Mouse (Mus musculus) kidney, embryonic 14.5 days (tissue): ENCODE measurements at regions not wholly inside any gene's neighbourhood (a gene's known extent, or its start where the extent isn't known, plus 50 kb on each side); places are given as distances from the start of the nearest gene placed in this dataset.

ENCODE experiments used
- ATAC-seq: fragments of 200-750 bp; cut with Nextera tagmentation; 2 replicates; pipeline ENCODE4 v1.8.0; 2017; ENCODE audit warnings: moderate number of reproducible peaks, mild to moderate bottlenecking, moderate TSS enrichment, moderate library complexity; ENCODE audit not compliant: low FRiP score, low TSS enrichment
- H3K27ac ChIP-seq: fragments of 300-500 bp; sonication (generic); 2 replicates; pipeline ENCODE4 v1.5.1; 2014; ENCODE audit warnings: low read depth, mild to moderate bottlenecking, low read length, moderate library complexity, mixed read lengths
- H3K27me3 ChIP-seq: fragments of 300-500 bp; sonication (generic); 2 replicates; pipeline ENCODE4 v1.6.1; 2014; ENCODE audit warnings: mild to moderate bottlenecking, low read length; ENCODE audit not compliant: control insufficient read depth, insufficient read depth
- H3K36me3 ChIP-seq: fragments of 300-500 bp; sonication (generic); 2 replicates; pipeline ENCODE4 v1.6.1; 2014; ENCODE audit warnings: low read length, mixed read lengths; ENCODE audit not compliant: control insufficient read depth, insufficient read depth
- H3K4me1 ChIP-seq: fragments of 300-500 bp; sonication (generic); 2 replicates; pipeline ENCODE4 v1.6.1; 2014; ENCODE audit warnings: low read length, mixed read lengths; ENCODE audit not compliant: control insufficient read depth, insufficient read depth
- H3K4me2 ChIP-seq: fragments of 300-500 bp; sonication (generic); replicated peaks from 2 replicates; pipeline ENCODE4 v1.6.1; 2014; ENCODE audit warnings: low read depth, mild to moderate bottlenecking, low read length
- H3K4me3 ChIP-seq: fragments of 300-500 bp; sonication (generic); 2 replicates; pipeline ENCODE4 v1.5.1; 2014; ENCODE audit warnings: mild to moderate bottlenecking, low read length
- H3K9ac ChIP-seq: fragments of 300-500 bp; sonication (generic); 2 replicates; pipeline ENCODE4 v1.6.1; 2014; ENCODE audit warnings: low read depth, mild to moderate bottlenecking, low read length, moderate library complexity
- H3K9me3 ChIP-seq: fragments of 300-500 bp; sonication (generic); 2 replicates; pipeline ENCODE4 v1.6.1; 2016; ENCODE audit warnings: low read length; ENCODE audit not compliant: control insufficient read depth
- WGBS: fragments of 180-500 bp; shearing (Covaris S2); extraction: QIAGEN DNeasy Blood & Tissue Kit; methylation state at CpG from one replicate; pipeline ENCODE4 v1.1.7; 2014; 5-methylcytosine and 5-hydroxymethylcytosine counted together

DNA sequence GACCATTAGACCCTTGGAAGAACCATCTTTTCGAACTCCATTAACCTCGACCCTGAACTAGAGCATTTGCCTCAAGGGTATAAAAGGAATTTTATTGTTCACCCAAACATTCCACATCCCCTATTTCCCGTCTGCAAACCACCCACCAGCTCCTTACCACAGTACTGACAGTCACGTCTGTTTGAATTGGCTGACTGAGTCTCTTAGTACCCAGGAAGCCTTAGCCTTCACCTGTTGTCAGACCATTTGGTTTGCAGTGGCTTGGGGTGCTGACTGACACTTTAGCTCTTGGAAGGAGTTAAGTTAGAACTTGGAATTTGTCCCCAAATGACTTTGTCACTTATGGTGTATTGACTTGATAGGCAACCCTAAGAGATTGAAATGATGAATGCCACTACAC, 209.3 kb upstream of the Daam1 start:
- Histone ChIP-seq H3K9ac (no peak overlapping the region), H3K4me2 (no peak overlapping the region), H3K4me1 (peaks cover 14% of the 10 kb centered on the region; the same call in 1 of the 2 replicates), H3K27ac (no peak overlapping the region), H3K36me3 (no peaks in the 10 kb centered on the region), H3K4me3 (no peak overlapping the region), H3K27me3 (no peaks in the 10 kb centered on the region), H3K9me3 (no peaks in the 10 kb centered on the region)
- no peak for ATAC-seq
- WGBS, result 34% methylated on average over 4 of the region's 4 CpGs

DNA sequence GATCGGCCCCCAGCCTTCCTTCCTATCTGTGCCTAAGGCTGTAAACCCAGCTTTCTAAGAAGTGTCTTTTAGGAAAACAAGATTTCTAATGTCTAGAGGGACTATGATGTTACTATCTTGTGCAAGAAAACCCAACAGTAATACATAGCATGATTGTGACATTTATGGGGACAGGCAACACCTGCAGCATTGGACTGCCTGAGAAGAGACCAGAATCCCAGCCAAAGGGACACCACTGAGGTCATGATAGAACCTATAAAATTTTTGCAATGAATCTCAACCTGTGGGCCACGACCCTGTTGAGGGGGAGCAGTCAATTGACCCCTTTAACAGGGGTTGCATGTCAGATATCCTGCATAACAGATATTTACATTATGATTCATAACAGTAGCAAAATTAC, 208.1 kb upstream of the Daam1 start:
- no peak; the same call in 1 of the 2 replicates for ATAC-seq
- peak overlapping the region; percentile 8; the same call in 1 of the 2 replicates for H3K27ac ChIP-seq
- no peaks in the 10 kb centered on the region for H3K9me3 ChIP-seq
- H3K36me3 ChIP-seq, result no peaks in the 10 kb centered on the region
- H3K4me3 ChIP-seq, result no peak overlapping the region
- H3K4me2 ChIP-seq, result no peak overlapping the region
- H3K27me3 ChIP-seq, result no peaks in the 10 kb centered on the region
- peaks cover 22% of the 10 kb centered on the region for H3K4me1 ChIP-seq
- 58% methylated on average over 2 of the region's 2 CpGs for WGBS
- no peak overlapping the region for H3K9ac ChIP-seq

DNA sequence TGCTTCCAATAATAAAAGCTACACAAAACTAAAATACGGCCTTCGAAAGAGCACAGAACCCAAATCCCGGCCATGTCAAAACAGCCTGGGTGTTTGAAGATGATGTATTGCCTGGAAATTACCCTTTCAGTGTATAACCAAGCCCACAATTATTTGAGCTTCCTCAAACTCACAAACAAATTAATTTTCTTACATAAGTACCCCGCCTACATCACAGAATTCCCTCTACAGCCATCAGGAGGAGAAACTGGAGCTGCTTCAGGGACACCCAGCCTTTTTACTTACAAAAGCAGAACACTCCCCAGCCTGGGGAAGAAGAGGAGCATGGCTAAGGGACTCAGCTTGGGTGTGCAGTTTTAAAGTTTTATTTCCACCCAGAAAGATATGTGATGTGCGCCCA, 207.6 kb upstream of the Daam1 start:
- Histone ChIP-seq H3K27me3 (no peaks in the 10 kb centered on the region), H3K4me1 (peaks cover 26% of the 10 kb centered on the region), H3K4me3 (no peak overlapping the region), H3K4me2 (no peak overlapping the region), H3K36me3 (no peaks in the 10 kb centered on the region), H3K9ac (no peak overlapping the region), H3K9me3 (no peaks in the 10 kb centered on the region), H3K27ac (peak overlapping the region; percentile 18; the same call in 1 of the 2 replicates)
- ATAC-seq, result no peak
- 61% methylated on average over 5 of the region's 5 CpGs for WGBS

DNA sequence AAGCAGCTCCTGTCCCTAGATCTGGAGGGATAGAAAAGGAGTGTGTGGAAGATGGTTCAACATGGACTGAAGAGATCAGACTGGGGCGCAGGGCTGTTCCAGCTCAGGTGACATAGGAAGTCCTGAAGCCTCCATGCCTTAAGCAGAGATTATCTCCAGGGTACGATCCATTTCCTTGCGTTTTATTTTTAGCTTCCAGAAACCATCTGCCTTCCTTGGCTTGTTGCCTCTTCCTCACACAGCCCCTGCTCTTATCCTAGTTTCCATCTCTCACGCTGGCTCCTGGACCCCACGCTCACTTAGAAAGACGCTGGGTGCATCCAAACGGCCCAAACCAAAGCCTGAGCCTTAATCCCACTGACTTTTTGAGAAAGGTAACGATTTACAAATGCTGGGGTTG, 206.8 kb upstream of the Daam1 start:
- no peak overlapping the region for H3K27ac ChIP-seq

DNA sequence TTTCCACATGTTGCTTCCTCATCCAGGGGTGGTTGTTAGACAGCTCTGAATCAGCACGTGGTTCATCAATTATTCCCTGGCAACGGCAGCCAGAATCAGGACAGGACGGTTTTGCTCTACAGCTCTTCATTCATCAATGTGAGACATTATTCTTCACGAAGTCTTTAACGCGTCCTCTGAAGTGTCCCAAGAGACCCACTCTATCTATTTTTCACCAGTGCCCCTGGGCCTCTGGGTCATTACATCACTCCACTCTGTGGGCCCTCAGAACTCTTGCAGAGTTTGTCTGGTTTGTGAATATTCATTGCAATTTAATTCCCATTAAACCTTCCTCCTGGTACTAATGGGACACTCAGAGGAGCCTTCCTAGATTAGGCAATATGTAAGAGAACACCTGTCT, 206.2 kb upstream of the Daam1 start:
- no peak overlapping the region for H3K4me2 ChIP-seq
- H3K27ac ChIP-seq, result no peak overlapping the region
- peaks cover 24% of the 10 kb centered on the region for H3K4me1 ChIP-seq
- no peak for ATAC-seq
- H3K4me3 ChIP-seq, result no peak overlapping the region
- no peaks in the 10 kb centered on the region for H3K9me3 ChIP-seq
- H3K9ac ChIP-seq, result no peak overlapping the region
- no peaks in the 10 kb centered on the region for H3K36me3 ChIP-seq
- no peaks in the 10 kb centered on the region for H3K27me3 ChIP-seq
- 44% methylated on average over 6 of the region's 6 CpGs for WGBS

More for the DNA sequence above, 206.8 kb upstream of the Daam1 start:
- H3K4me2 ChIP-seq, result no peak overlapping the region
- no peaks in the 10 kb centered on the region for H3K27me3 ChIP-seq
- H3K9me3 ChIP-seq, result no peaks in the 10 kb centered on the region
- no peaks in the 10 kb centered on the region for H3K36me3 ChIP-seq
- H3K4me3 ChIP-seq, result no peak overlapping the region
- no peak overlapping the region for H3K9ac ChIP-seq
- peaks cover 26% of the 10 kb centered on the region for H3K4me1 ChIP-seq
- 65% methylated on average over 8 of the region's 8 CpGs for WGBS
- ATAC-seq, result no peak

DNA sequence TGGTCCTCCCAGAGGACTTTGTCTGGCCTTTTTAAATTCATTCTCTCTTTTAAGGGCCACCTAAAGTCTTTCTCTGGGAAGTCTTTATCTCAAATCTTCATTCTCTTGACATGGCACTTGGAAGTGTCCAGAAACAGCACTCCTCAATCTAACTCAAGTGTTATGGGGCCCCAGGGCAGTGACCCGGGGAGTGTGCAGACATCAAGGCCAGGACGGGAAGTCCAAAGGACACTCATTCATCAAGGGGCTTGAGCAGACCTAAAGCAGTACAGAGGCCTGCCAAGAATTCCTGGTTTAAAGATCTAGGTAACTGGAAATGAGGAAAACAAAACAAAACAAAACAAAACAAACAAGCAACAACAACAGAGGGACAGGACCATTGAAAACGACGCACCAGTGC, 205.8 kb upstream of the Daam1 start:
- Histone ChIP-seq H3K9ac (no peak overlapping the region), H3K36me3 (no peaks in the 10 kb centered on the region), H3K4me1 (peaks cover 21% of the 10 kb centered on the region), H3K9me3 (no peaks in the 10 kb centered on the region), H3K27ac (no peak overlapping the region), H3K4me3 (no peak overlapping the region), H3K27me3 (no peaks in the 10 kb centered on the region), H3K4me2 (no peak overlapping the region)
- no peak for ATAC-seq
- 37% methylated on average over 4 of the region's 4 CpGs for WGBS

DNA sequence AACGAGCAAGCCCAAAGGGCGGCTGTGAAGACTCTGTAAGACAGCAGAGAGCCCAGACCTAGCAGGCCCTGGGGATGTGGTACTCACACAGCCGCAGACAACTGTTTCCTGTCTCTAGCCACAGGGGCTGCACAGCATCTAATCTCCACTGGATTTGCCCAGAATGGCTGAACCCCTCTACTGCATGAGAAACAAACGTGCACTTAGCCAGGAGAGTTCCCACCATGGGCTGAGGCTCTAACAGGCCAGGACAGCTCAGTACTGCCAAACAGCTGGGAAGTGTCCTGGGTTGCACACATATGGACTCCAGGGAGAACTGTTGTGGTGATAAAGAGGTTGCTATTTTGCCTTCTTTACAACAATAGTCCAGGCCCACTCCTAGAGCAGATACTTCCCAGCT, 204.1 kb upstream of the Daam1 start:
- H3K4me3 ChIP-seq, result no peak overlapping the region
- H3K4me1 ChIP-seq, result peaks cover 17% of the 10 kb centered on the region
- H3K36me3 ChIP-seq, result no peaks in the 10 kb centered on the region
- peak overlapping the region; percentile 78 for H3K27ac ChIP-seq
- H3K9ac ChIP-seq, result no peak overlapping the region
- ATAC-seq, result peak; percentile 85
- H3K4me2 ChIP-seq, result no peak overlapping the region
- no peaks in the 10 kb centered on the region for H3K9me3 ChIP-seq
- no peaks in the 10 kb centered on the region for H3K27me3 ChIP-seq
- WGBS, result 53% methylated on average over 4 of the region's 4 CpGs

DNA sequence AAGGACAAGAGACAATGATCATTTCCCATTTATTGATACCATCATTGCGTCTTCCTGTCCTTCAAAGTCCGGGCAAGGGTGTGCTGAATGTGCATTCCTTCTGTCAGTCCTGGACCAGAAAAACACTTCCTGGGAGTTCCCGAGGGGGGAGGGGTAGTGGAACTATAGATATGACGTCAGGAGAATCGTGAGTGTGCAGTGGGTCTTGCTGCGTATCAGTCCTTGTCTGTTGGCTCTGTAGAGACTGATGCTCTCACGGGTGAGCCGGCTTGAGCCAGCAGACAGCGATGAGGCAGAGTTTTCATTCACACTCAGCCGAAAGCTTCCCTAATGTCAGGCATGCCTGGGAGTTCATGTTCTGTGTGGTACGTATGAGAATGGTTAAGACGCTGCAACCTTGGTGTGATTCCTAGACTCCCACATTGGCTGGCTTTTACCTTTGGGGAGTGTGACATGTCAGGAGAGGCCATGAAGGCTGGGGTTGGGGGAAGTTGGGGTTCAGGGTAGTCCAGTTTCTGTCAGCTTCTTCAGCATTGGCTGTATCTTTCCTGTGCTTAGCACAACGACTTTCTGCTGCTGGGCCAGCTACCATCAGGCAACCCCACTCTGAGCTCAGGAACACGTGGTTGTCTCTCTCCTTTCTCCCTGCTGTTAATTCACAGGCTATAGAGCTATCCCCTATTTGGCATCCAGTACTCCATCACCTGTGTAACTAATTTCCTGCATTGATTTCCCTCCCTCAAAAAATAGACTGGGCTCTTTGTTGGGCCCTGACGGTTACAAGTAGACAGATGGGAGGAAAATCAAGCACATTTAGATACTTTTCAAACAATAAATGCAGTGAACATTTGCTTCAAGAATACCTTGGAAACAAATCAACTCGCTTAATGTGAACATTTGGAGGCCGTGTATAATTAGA, 203.2 kb upstream of the Daam1 start:
- no peak for ATAC-seq
- Histone ChIP-seq H3K36me3 (no peaks in the 10 kb centered on the region), H3K27me3 (no peaks in the 10 kb centered on the region), H3K4me2 (no peak overlapping the region), H3K27ac (peak overlapping the region; percentile 78; the same call in 1 of the 2 replicates), H3K4me1 (peaks cover 14% of the 10 kb centered on the region), H3K4me3 (no peak overlapping the region), H3K9me3 (no peaks in the 10 kb centered on the region), H3K9ac (0 out of 2 replicates have a peak overlapping the region, but pooled peaks have one; percentile 2)
- WGBS, result 66% methylated on average over 17 of the region's 17 CpGs

DNA sequence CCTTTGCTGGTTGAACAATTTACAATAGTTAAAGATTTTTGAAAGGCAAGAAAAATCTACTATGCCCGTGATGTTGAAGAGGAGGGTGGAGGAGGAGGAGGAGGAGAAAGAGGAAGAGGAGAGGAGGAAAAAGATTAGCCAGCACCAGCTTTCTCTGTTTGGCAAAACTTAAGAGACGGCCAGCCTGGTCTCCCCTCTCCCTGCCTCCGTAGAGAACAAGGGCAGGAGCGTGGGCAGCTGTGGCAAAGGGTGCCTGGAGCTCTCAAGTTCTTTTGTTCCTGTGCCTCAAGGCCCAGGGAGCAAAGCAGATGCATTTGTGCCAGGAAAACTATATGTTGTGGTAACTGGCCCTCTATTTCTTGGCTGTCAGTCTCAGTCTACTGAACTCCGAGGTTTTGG, 202.5 kb upstream of the Daam1 start:
- no peaks in the 10 kb centered on the region for H3K9me3 ChIP-seq
- peaks cover 14% of the 10 kb centered on the region for H3K4me1 ChIP-seq
- no peak overlapping the region for H3K4me2 ChIP-seq
- no peak for ATAC-seq
- no peak overlapping the region for H3K9ac ChIP-seq
- H3K27me3 ChIP-seq, result no peaks in the 10 kb centered on the region
- H3K27ac ChIP-seq, result no peak overlapping the region; the same call in 1 of the 2 replicates
- H3K4me3 ChIP-seq, result no peak overlapping the region
- WGBS, result 68% methylated on average over 5 of the region's 5 CpGs
- H3K36me3 ChIP-seq, result no peaks in the 10 kb centered on the region
